ENCODE assay signal across 24 mouse cellular contexts in the genomic region with DNA sequence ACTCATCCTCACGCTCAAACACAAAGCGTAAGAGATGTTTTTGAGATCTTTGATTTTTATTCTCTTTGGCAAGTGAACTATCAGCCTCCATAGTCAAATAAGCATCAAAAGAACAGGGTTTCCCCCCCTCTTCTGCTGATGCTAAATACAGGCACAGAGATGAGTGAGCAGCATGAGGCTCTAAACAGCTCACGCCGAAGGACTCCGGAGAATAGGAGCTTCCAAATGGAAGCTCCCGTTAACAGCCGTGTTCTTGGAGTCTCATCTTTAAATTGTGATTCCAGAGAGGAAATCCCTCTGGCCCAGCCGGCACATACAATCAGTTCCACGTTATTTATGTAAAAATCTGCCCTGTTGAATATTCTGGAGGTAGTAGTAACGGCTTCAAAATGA.
A peak's percentile ranks its signal among the peaks of the same experiment; 100 is the strongest.
DNase-seq lines count a peak whose midpoint lies in the region; ATAC-seq and TF ChIP-seq lines count a peak whose summit lies in the region.
"Had no signal": no experiment of that assay in that cellular context is flagged by ENCODE, and none has a peak within 500 bp of the region (broad histone marks: within the 10 kb centered on the region; RNA-seq: fewer than 3 reads in every experiment).

No protein-coding gene starts in this region.

- no peaks in the 10 kb centered on the region for H3K36me3 ChIP-seq in embryonic facial prominence, embryonic 11.5 days (replicated peaks; ENCODE audit: control insufficient read depth, insufficient read depth, low read depth, low read length)
- H3K36me3 ChIP-seq in embryonic facial prominence, embryonic 10.5 days (replicated peaks) = no peaks in the 10 kb centered on the region
- no peaks in the 10 kb centered on the region for H3K36me3 ChIP-seq in limb, embryonic 11.5 days (ENCODE audit: control insufficient read depth, insufficient read depth, low read length)
- no peaks in the 10 kb centered on the region for H3K36me3 ChIP-seq in limb, embryonic 10.5 days
- no peaks in the 10 kb centered on the region for H3K36me3 ChIP-seq in midbrain, embryonic 16.5 days (ENCODE audit: control insufficient read depth, insufficient read depth, low read length)
- no peaks in the 10 kb centered on the region for H3K36me3 ChIP-seq in midbrain, embryonic 10.5 days
- H3K36me3 ChIP-seq in kidney, adult 2 months (ENCODE audit: control insufficient read depth, insufficient read depth, low read length) = no peaks in the 10 kb centered on the region
- H3K36me3 ChIP-seq: forebrain, embryonic 12.5 days; G1E; heart, embryonic 13.5 days had no signal

- H3K9ac ChIP-seq in embryonic facial prominence, embryonic 11.5 days (replicated peaks; ENCODE audit: low read length) = no peak overlapping the region
- no peak overlapping the region for H3K9ac ChIP-seq in limb, embryonic 11.5 days (ENCODE audit: low read length)
- no peak overlapping the region for H3K9ac ChIP-seq in midbrain, embryonic 16.5 days (ENCODE audit: low read depth, low read length)
- H3K9ac ChIP-seq: forebrain, embryonic 12.5 days; heart, embryonic 13.5 days; hindbrain, embryonic 14.5 days had no signal

- whole genome bisulfite sequencing in embryonic facial prominence, embryonic 11.5 days = 79% methylated on average over 10 of the region's 10 CpGs
- 89% methylated on average over 10 of the region's 10 CpGs for WGBS in embryonic facial prominence, embryonic 10.5 days
- 90% methylated on average over 10 of the region's 10 CpGs for WGBS in limb, embryonic 11.5 days
- WGBS in limb, embryonic 10.5 days = 92% methylated on average over 10 of the region's 10 CpGs
- WGBS in midbrain, embryonic 16.5 days = 54% methylated on average over 10 of the region's 10 CpGs
- WGBS in midbrain, embryonic 10.5 days = 88% methylated on average over 10 of the region's 10 CpGs
- WGBS in kidney, adult 2 months = 92% methylated on average over 10 of the region's 10 CpGs

- ATAC-seq in embryonic facial prominence, embryonic 11.5 days (replicated peaks; ENCODE audit: insufficient number of reproducible peaks, low FRiP score, low TSS enrichment, low read depth) = no peak
- no peak for ATAC-seq in limb, embryonic 11.5 days (ENCODE audit: insufficient number of reproducible peaks, low FRiP score, low TSS enrichment, low read depth)
- peak; percentile 47; the same call in 1 of the 2 replicates for ATAC-seq in midbrain, embryonic 16.5 days
- ATAC-seq: CD4-positive, CD25-positive, alpha-beta regulatory T cell, adult 4 months; forebrain, embryonic 16.5 days; inflammation-experienced regulatory T-cells, adult 6 months had no signal

- no peaks in the 10 kb centered on the region for H3K9me3 ChIP-seq in embryonic facial prominence, embryonic 11.5 days (replicated peaks; ENCODE audit: control insufficient read depth, low read length)
- no peaks in the 10 kb centered on the region for H3K9me3 ChIP-seq in embryonic facial prominence, embryonic 10.5 days
- no peaks in the 10 kb centered on the region for H3K9me3 ChIP-seq in limb, embryonic 11.5 days (ENCODE audit: control insufficient read depth, low read length)
- H3K9me3 ChIP-seq in limb, embryonic 10.5 days (replicated peaks) = no peaks in the 10 kb centered on the region
- no peaks in the 10 kb centered on the region for H3K9me3 ChIP-seq in midbrain, embryonic 16.5 days (replicated peaks; ENCODE audit: control insufficient read depth, low read length, poor library complexity, severe bottlenecking)
- no peaks in the 10 kb centered on the region for H3K9me3 ChIP-seq in midbrain, embryonic 10.5 days (replicated peaks)
- H3K9me3 ChIP-seq: G1E; heart, embryonic 13.5 days had no signal

- no peak for TF ChIP-seq POLR2A in kidney, adult 2 months (IDR thresholded peaks at IDR 0.05; ENCODE audit: low read depth, low read length)

- no peak for DNase-seq in embryonic facial prominence, embryonic 11.5 days (ENCODE audit: low spot score)
- no peak for DNase-seq in embryonic facial prominence, embryonic 10.5 days (ENCODE audit: low spot score)
- DNase-seq in limb, embryonic 11.5 days (ENCODE audit: low spot score) = peak; percentile 17
- DNase-seq in limb, embryonic 10.5 days (ENCODE audit: low spot score) = no peak
- DNase-seq in midbrain, embryonic 10.5 days (ENCODE audit: low spot score) = no peak
- no peak for DNase-seq in heart, postnatal 25 days (ENCODE audit: low spot score)
- DNase-seq in kidney, adult 2 months = no peak
- DNase-seq: adrenal gland, adult 8-10 months; adrenal gland, postnatal 36 days; B cell, adult 2 months; cerebellum, adult 11 months; cerebellum, adult 8-10 months; cerebellum, postnatal 14 days; gastrocnemius, adult 2 months; gastrocnemius, postnatal 25 days; heart, postnatal 4 days had no signal

- H3K4me1 ChIP-seq in embryonic facial prominence, embryonic 11.5 days (ENCODE audit: control insufficient read depth, insufficient read depth, low read length) = no peaks in the 10 kb centered on the region
- H3K4me1 ChIP-seq in embryonic facial prominence, embryonic 10.5 days = peaks cover 12% of the 10 kb centered on the region
- H3K4me1 ChIP-seq in limb, embryonic 11.5 days (ENCODE audit: control insufficient read depth, insufficient read depth, low read length) = no peaks in the 10 kb centered on the region
- H3K4me1 ChIP-seq in limb, embryonic 10.5 days = no peaks in the 10 kb centered on the region; the same call in 1 of the 2 replicates
- H3K4me1 ChIP-seq in midbrain, embryonic 16.5 days (ENCODE audit: control insufficient read depth, insufficient read depth, low read length) = peaks cover 8% of the 10 kb centered on the region; the same call in 1 of the 2 replicates
- peaks cover 7% of the 10 kb centered on the region for H3K4me1 ChIP-seq in midbrain, embryonic 10.5 days
- H3K4me1 ChIP-seq in kidney, adult 2 months (ENCODE audit: control insufficient read depth, insufficient read depth, low read length) = no peaks in the 10 kb centered on the region
- H3K4me1 ChIP-seq: forebrain, embryonic 12.5 days had no signal

- intact Hi-C loops in heart, postnatal 25 days (cut with DNase I) = no loop called here

- no peaks in the 10 kb centered on the region for H3K27me3 ChIP-seq in embryonic facial prominence, embryonic 11.5 days (ENCODE audit: control insufficient read depth, insufficient read depth, low read length)
- no peaks in the 10 kb centered on the region for H3K27me3 ChIP-seq in embryonic facial prominence, embryonic 10.5 days (replicated peaks; ENCODE audit: low read depth, poor library complexity, severe bottlenecking)
- H3K27me3 ChIP-seq in limb, embryonic 11.5 days (ENCODE audit: control insufficient read depth, insufficient read depth, low read length) = no peaks in the 10 kb centered on the region
- no peaks in the 10 kb centered on the region for H3K27me3 ChIP-seq in limb, embryonic 10.5 days (ENCODE audit: low read depth, poor library complexity, severe bottlenecking)
- no peaks in the 10 kb centered on the region for H3K27me3 ChIP-seq in midbrain, embryonic 16.5 days (ENCODE audit: control insufficient read depth, insufficient read depth, low read depth, low read length)
- no peaks in the 10 kb centered on the region for H3K27me3 ChIP-seq in midbrain, embryonic 10.5 days (ENCODE audit: low read depth, poor library complexity, severe bottlenecking)
- H3K27me3 ChIP-seq in kidney, adult 2 months (replicated peaks; ENCODE audit: control insufficient read depth, insufficient read depth, low read length) = no peaks in the 10 kb centered on the region
- H3K27me3 ChIP-seq: forebrain, embryonic 12.5 days; heart, embryonic 13.5 days had no signal

- H3K4me2 ChIP-seq in embryonic facial prominence, embryonic 11.5 days (ENCODE audit: low read depth, low read length) = no peak overlapping the region
- no peak overlapping the region for H3K4me2 ChIP-seq in limb, embryonic 11.5 days (ENCODE audit: low read depth, severe bottlenecking)
- H3K4me2 ChIP-seq in midbrain, embryonic 16.5 days (ENCODE audit: low read length) = peak overlapping the region; percentile 13; the same call in 1 of the 2 replicates
- H3K4me2 ChIP-seq: forebrain, embryonic 12.5 days had no signal

- H3K4me3 ChIP-seq in embryonic facial prominence, embryonic 11.5 days (ENCODE audit: low read depth, low read length) = no peak overlapping the region
- H3K4me3 ChIP-seq in embryonic facial prominence, embryonic 10.5 days = no peak overlapping the region
- H3K4me3 ChIP-seq in limb, embryonic 11.5 days (ENCODE audit: low read depth, low read length) = no peak overlapping the region
- H3K4me3 ChIP-seq in limb, embryonic 10.5 days = no peak overlapping the region
- no peak overlapping the region for H3K4me3 ChIP-seq in midbrain, embryonic 16.5 days (ENCODE audit: low read depth, low read length)
- H3K4me3 ChIP-seq in midbrain, embryonic 10.5 days = no peak overlapping the region
- no peak overlapping the region for H3K4me3 ChIP-seq in kidney, adult 2 months (ENCODE audit: insufficient read depth, low read depth, low read length)
- H3K4me3 ChIP-seq: forebrain, embryonic 12.5 days; heart, embryonic 13.5 days had no signal

- 0 out of 2 replicates have a peak overlapping the region, but pooled peaks have one; percentile 9 for H3K27ac ChIP-seq in embryonic facial prominence, embryonic 11.5 days (replicated peaks; ENCODE audit: low read depth, low read length)
- no peak overlapping the region for H3K27ac ChIP-seq in embryonic facial prominence, embryonic 10.5 days (replicated peaks)
- no peak overlapping the region for H3K27ac ChIP-seq in limb, embryonic 11.5 days (replicated peaks; ENCODE audit: low read depth, low read length)
- H3K27ac ChIP-seq in limb, embryonic 10.5 days = no peak overlapping the region
- 0 out of 2 replicates have a peak overlapping the region, but pooled peaks have one; percentile 39 for H3K27ac ChIP-seq in midbrain, embryonic 16.5 days (ENCODE audit: low read length)
- no peak overlapping the region for H3K27ac ChIP-seq in midbrain, embryonic 10.5 days (replicated peaks)
- H3K27ac ChIP-seq in kidney, adult 2 months (ENCODE audit: insufficient read depth, low read depth, low read length) = no peak overlapping the region
- H3K27ac ChIP-seq: forebrain, embryonic 12.5 days; gastrocnemius, adult 2 months; heart, embryonic 13.5 days; hindbrain, embryonic 14.5 days had no signal

- no peak for TF ChIP-seq CTCF in kidney, adult 2 months (conservative IDR thresholded peaks at IDR 0.05; ENCODE audit: insufficient read depth, insufficient read length, low read depth, low read length)

Comparison
In these comparisons a context has a peak if more than half of its experiments do, and no peak if none do; other contexts are left out.
1. H3K27ac ChIP-seq: peak in embryonic facial prominence, embryonic 11.5 days (single experiment) and midbrain, embryonic 16.5 days (single experiment); none in embryonic facial prominence, embryonic 10.5 days (single experiment), limb, embryonic 11.5 days (single experiment), limb, embryonic 10.5 days (single experiment), midbrain, embryonic 10.5 days (single experiment) and kidney, adult 2 months (single experiment).